Mouse (Mus musculus) small intestine, adult 2 months (tissue): ENCODE data around the gene Atp13a2.

Experiments
- CTCF ChIP-seq: fragments of 200-500 bp; IDR thresholded peaks from 2 replicates; pipeline ENCODE4 v1.5.1; 2012; ENCODE audit warnings: low read depth, mild to moderate bottlenecking, control low read depth, inconsistent platforms, low read length, moderate library complexity, mixed read lengths; ENCODE audit not compliant: insufficient replicate concordance, insufficient read length; ENCODE audit errors: extremely low read depth
- POLR2A ChIP-seq: fragments of 200-500 bp; IDR thresholded peaks from 2 replicates; pipeline ENCODE4 v1.6.1; 2012; ENCODE audit warnings: low read depth, mild to moderate bottlenecking, control low read depth, inconsistent platforms, low read length, moderate library complexity

DNA sequence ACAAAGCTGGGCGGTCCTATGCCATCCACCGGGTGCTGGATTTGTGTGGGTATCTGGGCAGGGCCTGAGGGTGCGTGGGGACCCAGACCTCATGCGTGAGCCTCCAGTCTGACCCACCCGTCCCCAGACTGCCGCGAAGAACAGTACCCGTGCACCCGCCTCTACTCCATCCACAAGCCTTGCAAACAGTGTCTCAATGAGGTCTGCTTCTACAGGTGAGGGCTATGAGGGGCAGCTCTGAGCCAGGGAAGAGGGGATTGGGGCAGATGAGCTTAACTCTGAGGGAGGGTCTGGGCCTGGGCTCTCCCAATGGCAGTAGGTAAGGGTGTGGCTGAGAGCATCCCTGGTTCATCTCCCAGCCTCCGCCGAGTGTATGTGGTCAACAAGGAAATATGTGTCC is 28.2 kb downstream of the Atp13a2 start:
- TF ChIP-seq CTCF (no peak), POLR2A (no peak)
